Comparison of ENCODE assay signal across 25 mouse cellular contexts in the genomic region with DNA sequence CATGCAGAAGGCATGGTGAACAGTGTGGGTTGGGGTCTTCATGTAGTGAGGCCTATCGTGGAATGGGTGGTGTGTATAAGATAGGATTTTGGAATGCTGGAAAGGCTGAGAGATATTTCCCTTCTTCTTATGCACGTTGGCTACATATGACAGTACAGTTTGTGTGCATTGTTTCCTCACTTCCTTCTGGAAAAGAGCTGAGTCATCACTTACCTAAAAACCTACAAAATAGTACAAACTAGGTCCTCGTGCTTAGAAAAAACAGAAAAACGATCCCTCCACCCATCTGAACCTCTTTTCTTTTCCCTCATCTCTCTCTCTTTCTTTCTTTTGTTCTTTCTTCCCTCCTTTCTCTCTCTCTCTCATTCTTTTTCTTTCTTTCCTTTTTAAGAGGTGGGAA.
"Had no signal": no experiment of that assay in that cellular context is flagged by ENCODE, and none has a peak within 500 bp of the region (broad histone marks: within the 10 kb centered on the region; RNA-seq: fewer than 3 reads in every experiment).

No protein-coding gene starts in this region.

- H3K9ac ChIP-seq: heart, embryonic 13.5 days; heart, embryonic 15.5 days; hindbrain, embryonic 13.5 days; hindbrain, embryonic 15.5 days; kidney, embryonic 15.5 days; limb, embryonic 13.5 days; limb, embryonic 15.5 days; liver, embryonic 12.5 days; liver, embryonic 14.5 days had no signal

- H3K4me1 ChIP-seq: heart, embryonic 13.5 days; heart, embryonic 15.5 days; hindbrain, embryonic 13.5 days; hindbrain, embryonic 15.5 days; kidney, embryonic 15.5 days; limb, embryonic 13.5 days; limb, embryonic 15.5 days had no signal

- ATAC-seq: hindbrain, postnatal 0 days; intestine, embryonic 16.5 days; liver, embryonic 12.5 days had no signal

- H3K36me3 ChIP-seq: heart, embryonic 13.5 days; heart, embryonic 15.5 days; hindbrain, embryonic 13.5 days; hindbrain, embryonic 15.5 days; kidney, embryonic 15.5 days; limb, embryonic 13.5 days; limb, embryonic 15.5 days; liver, embryonic 12.5 days had no signal

- H3K9me3 ChIP-seq: heart, embryonic 13.5 days; heart, embryonic 15.5 days; hindbrain, embryonic 13.5 days; hindbrain, embryonic 15.5 days; kidney, embryonic 15.5 days; limb, embryonic 13.5 days; limb, embryonic 15.5 days; liver, embryonic 12.5 days had no signal

- H3K4me3 ChIP-seq: gastrocnemius, adult 2 months; heart, adult 2 months; heart, embryonic 13.5 days; heart, embryonic 15.5 days; hindbrain, embryonic 13.5 days; hindbrain, embryonic 15.5 days; kidney, embryonic 15.5 days; limb, embryonic 13.5 days; limb, embryonic 15.5 days; liver, embryonic 12.5 days had no signal

- H3K27ac ChIP-seq: gastrocnemius, adult 2 months; heart, adult 2 months; heart, embryonic 13.5 days; heart, embryonic 15.5 days; hindbrain, embryonic 13.5 days; hindbrain, embryonic 15.5 days; hindbrain, postnatal 0 days; kidney, embryonic 15.5 days; kidney, postnatal 0 days; limb, embryonic 13.5 days; limb, embryonic 15.5 days; liver, embryonic 12.5 days; liver, embryonic 14.5 days had no signal

- DNase-seq: gastrocnemius, adult 2 months; gastrocnemius, postnatal 10 days; gastrocnemius, postnatal 25 days; heart, adult 11 months; heart, adult 2 months; heart, postnatal 14 days; heart, postnatal 36 days; kidney, adult 11 months; kidney, adult 9 months; kidney, postnatal 14 days; layer of hippocampus, adult 9-11 months; layer of hippocampus, postnatal 36 days; left cerebral cortex, postnatal 4 days had no signal
